ENCODE assay signal across 8 mouse cellular contexts in the genomic region with DNA sequence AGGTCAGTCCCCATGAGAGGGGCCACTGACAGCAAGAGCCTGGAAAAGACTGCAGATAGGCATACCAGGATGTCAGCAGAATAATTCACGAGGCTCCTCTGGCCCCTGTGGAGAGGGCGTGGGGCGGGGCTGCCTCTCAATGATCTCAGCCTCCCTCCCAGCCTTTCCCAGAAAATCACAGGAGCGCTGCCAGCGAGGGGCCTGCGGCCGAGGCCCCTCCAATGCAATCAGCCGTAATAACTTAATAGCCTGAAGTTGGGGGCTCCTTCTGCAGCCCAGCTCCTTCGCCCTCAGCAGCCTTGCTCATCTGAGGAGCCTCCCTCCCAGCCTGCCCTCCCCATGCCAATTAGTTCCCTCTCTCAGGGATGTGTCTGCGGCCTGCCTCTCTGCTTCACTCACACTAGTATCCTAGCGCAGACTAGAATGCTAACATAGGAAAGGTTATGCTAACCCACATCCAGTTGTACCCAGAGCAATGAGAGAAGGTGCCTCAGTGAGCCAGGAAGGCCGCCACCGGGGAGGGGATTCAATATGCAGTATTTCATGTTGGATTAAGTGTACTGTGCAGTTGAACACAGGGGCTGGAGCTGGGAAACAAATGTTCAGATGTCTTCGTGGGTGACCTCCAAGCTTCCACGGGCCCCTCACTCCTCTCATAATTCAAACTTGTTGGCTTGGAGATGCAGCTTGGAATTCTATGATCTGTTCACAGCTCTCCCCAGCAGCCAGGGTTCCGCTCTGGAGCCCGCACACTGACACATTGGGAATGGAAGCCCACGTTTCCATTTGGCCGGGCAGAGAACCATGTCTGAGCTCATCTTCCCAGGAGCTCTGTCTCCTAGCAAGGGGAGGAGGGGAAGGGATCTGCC.
DNase-seq lines count a peak whose midpoint lies in the region; ATAC-seq lines count a peak whose summit lies in the region.

No protein-coding gene starts in this region.

- no peaks in the 10 kb centered on the region for H3K27me3 ChIP-seq in midbrain, embryonic 11.5 days (ENCODE audit: control insufficient read depth, insufficient read depth, low read length)

- H3K9me3 ChIP-seq in midbrain, embryonic 11.5 days (ENCODE audit: control insufficient read depth, low read length): no peaks in the 10 kb centered on the region

- no peak overlapping the region for H3K4me3 ChIP-seq in midbrain, embryonic 11.5 days (ENCODE audit: low read depth, low read length)

- no peak overlapping the region for H3K27ac ChIP-seq in midbrain, embryonic 11.5 days (ENCODE audit: low read depth, low read length)

- peak overlapping the region; percentile 3; the same call in 1 of the 2 replicates for H3K9ac ChIP-seq in midbrain, embryonic 11.5 days (ENCODE audit: low read length)

- H3K4me2 ChIP-seq in midbrain, embryonic 11.5 days: no peak overlapping the region

- DNase-seq in adrenal gland, postnatal 10 days: peak; percentile 38
- DNase-seq in adrenal gland, postnatal 14 days: no peak
- DNase-seq in ZHBTc4 (ENCODE audit: low read depth, low spot score): peak; percentile 63
- DNase-seq in gastrocnemius, postnatal 10 days: peak; percentile 63
- peak; percentile 89 for DNase-seq in midbrain, embryonic 11.5 days (ENCODE audit: low spot score, missing footprints)
- DNase-seq in frontal cortex, postnatal 10 days (ENCODE audit: low spot score in 2 of 2): no peak
- DNase-seq in thymus, adult 18-20 months: no peak
- DNase-seq in frontal cortex, postnatal 25 days (ENCODE audit: low spot score in 2 of 2): no peak

- peak; percentile 52 for ATAC-seq in midbrain, embryonic 11.5 days (ENCODE audit: low FRiP score)

- H3K4me1 ChIP-seq in midbrain, embryonic 11.5 days (ENCODE audit: control insufficient read depth, insufficient read depth, low read length): peaks cover 9% of the 10 kb centered on the region

- WGBS in midbrain, embryonic 11.5 days: 36% methylated on average over 19 of the region's 19 CpGs

- H3K36me3 ChIP-seq in midbrain, embryonic 11.5 days (ENCODE audit: control insufficient read depth, insufficient read depth, low read length): no peaks in the 10 kb centered on the region

Comparison
In these comparisons a context has a peak if more than half of its experiments do, and no peak if none do; other contexts are left out.
1. DNase-seq: peak in adrenal gland, postnatal 10 days (single experiment), ZHBTc4 (single experiment), gastrocnemius, postnatal 10 days (single experiment) and midbrain, embryonic 11.5 days (single experiment); none in adrenal gland, postnatal 14 days (single experiment), frontal cortex, postnatal 10 days (0 of 2), thymus, adult 18-20 months (0 of 2) and frontal cortex, postnatal 25 days (0 of 2).